Mouse (Mus musculus): ENCODE measurements around the gene Agap1.

- TF ChIP-seq UBTF (IDR thresholded peaks at IDR 0.05; ENCODE audit: borderline replicate concordance, insufficient read depth, low read depth, low read length) (no peak), ZKSCAN1 (IDR thresholded peaks at IDR 0.05; ENCODE audit: low read depth, low read length) (no peak), CTCF (IDR thresholded peaks at IDR 0.05 in 2 of 3, conservative IDR thresholded peaks at IDR 0.05 in 1 of 3; ENCODE audit: control insufficient read depth in 1 of 3, insufficient read depth in 1 of 3, low read depth in 2 of 3, low read length in 3 of 3, poor library complexity in 1 of 3, severe bottlenecking in 1 of 3) (no peak), NELFE (IDR thresholded peaks at IDR 0.05; ENCODE audit: low read depth, low read length) (no peak), USF1 (IDR thresholded peaks at IDR 0.05; ENCODE audit: low read depth, low read length) (no peak), TAL1 (IDR thresholded peaks at IDR 0.05; ENCODE audit: low read length) (no peak), GATA1 (IDR thresholded peaks at IDR 0.05; ENCODE audit: low read depth, low read length) (no peak), MAFK (IDR thresholded peaks at IDR 0.05; ENCODE audit: borderline replicate concordance, low read depth, low read length) (no peak)
Measured at GRCm38 (mm10) chr1:89849151-89849860, 394.7 kb downstream of the Agap1 start.

Data from MEL (cell line).